Mouse (Mus musculus) intestine, embryonic 14.5 days (tissue): ENCODE measurements at regions not wholly inside any gene's neighbourhood (a gene's known extent, or its start where the extent isn't known, plus 50 kb on each side); places are given as distances from the start of the nearest gene placed in this dataset.

Source experiments
- ATAC-seq: fragments of 200-750 bp; cut with Nextera tagmentation; replicated peaks from 2 replicates; pipeline ENCODE4 v1.8.0; 2017; ENCODE audit warnings: low read depth, moderate number of reproducible peaks, moderate TSS enrichment, moderate library complexity; ENCODE audit not compliant: low FRiP score, low TSS enrichment
- DNase-seq: peaks from one replicate; pipeline ENCODE4 v3.0.0-alpha.2; 2018; ENCODE audit warnings: low spot score
- H3K27ac ChIP-seq: fragments of 300-500 bp; sonication (generic); 2 replicates; pipeline ENCODE4 v1.5.1; 2014; ENCODE audit warnings: low read depth, mild to moderate bottlenecking, control low read depth
- H3K27me3 ChIP-seq: fragments of 300-500 bp; sonication (generic); replicated peaks from 2 replicates; pipeline ENCODE4 v1.6.1; 2014; ENCODE audit warnings: low read length, control low read depth; ENCODE audit not compliant: control insufficient read depth, insufficient read depth
- H3K36me3 ChIP-seq: fragments of 300-500 bp; sonication (generic); 2 replicates; pipeline ENCODE4 v1.6.1; 2014; ENCODE audit warnings: low read length, control low read depth; ENCODE audit not compliant: control insufficient read depth, insufficient read depth
- H3K4me1 ChIP-seq: fragments of 300-500 bp; sonication (generic); replicated peaks from 2 replicates; pipeline ENCODE4 v1.6.1; 2014; ENCODE audit warnings: low read length, control low read depth, mixed read lengths; ENCODE audit not compliant: control insufficient read depth, insufficient read depth
- H3K4me2 ChIP-seq: fragments of 300-500 bp; sonication (generic); 2 replicates; pipeline ENCODE4 v1.6.1; 2014; ENCODE audit warnings: low read length
- H3K4me3 ChIP-seq: fragments of 300-500 bp; sonication (generic); 2 replicates; pipeline ENCODE4 v1.5.1; 2014; ENCODE audit warnings: low read depth, low read length, control low read depth, mixed read lengths
- H3K9ac ChIP-seq: fragments of 300-500 bp; sonication (generic); 2 replicates; pipeline ENCODE4 v1.6.1; 2014; ENCODE audit warnings: mild to moderate bottlenecking, low read length
- H3K9me3 ChIP-seq: fragments of 300-500 bp; sonication (generic); 2 replicates; pipeline ENCODE4 v1.6.1; 2016; ENCODE audit warnings: low read length, control low read depth; ENCODE audit not compliant: control insufficient read depth
- WGBS: fragments of 180-500 bp; shearing (Covaris S2); extraction: QIAGEN DNeasy Blood & Tissue Kit; methylation state at CpG from one replicate; pipeline ENCODE4 v1.1.7; 2014; 5-methylcytosine and 5-hydroxymethylcytosine counted together

DNA sequence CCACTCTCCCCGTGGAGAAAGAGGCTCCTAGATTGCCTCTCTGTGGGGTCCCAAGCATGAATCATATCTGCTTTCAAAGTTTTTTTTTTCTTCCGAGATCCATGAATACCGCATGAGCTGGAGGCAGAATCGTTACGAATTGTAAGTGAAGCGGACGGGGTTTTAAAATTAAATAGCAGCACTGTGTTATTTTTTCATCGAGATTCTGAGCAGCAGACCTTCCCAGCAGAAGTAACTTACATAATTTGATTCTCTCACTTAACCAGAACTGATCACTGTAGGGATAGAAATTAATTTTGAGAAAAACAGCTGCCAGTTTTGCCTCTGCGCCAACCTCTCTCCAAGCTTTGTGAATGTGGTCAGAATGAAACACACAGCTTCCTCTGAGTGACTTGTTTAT lies 502.5 kb upstream of the Auts2 start:
- Histone ChIP-seq H3K4me3 (no peak overlapping the region), H3K27me3 (no peaks in the 10 kb centered on the region), H3K4me1 (no peaks in the 10 kb centered on the region), H3K4me2 (no peak overlapping the region), H3K27ac (no peak overlapping the region), H3K9me3 (no peaks in the 10 kb centered on the region), H3K9ac (no peak overlapping the region), H3K36me3 (no peaks in the 10 kb centered on the region)
- 65% methylated on average over 9 of the region's 9 CpGs for WGBS
- no peak for DNase-seq
- ATAC-seq, result no peak

DNA sequence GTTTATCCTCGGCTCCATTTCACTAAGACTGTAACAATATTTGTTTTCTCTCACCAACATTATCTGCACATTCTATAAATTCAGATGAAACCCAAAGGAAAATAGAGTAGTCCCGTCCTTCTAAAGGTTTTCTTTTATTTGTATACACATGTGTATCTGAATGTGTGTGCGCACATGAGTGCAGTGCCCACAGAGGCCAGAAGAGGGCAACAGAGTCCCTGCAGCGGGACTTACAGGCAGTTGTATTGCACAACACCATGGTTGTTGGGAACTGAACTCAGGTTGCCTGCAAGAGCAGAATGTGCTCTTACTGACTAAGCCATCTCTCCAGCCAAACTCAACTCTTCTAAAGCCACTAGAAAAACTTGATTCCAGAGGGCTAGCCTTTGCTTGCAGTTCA lies 484.4 kb upstream of the Auts2 start:
- WGBS, result 92% methylated on average over 4 of the region's 4 CpGs
- DNase-seq (no peak), ATAC-seq (no peak)
- 0 out of 2 replicates have a peak, but pooled peaks cover 5% of the 10 kb centered on the region for H3K9me3 ChIP-seq
- no peaks in the 10 kb centered on the region for H3K36me3 ChIP-seq
- no peaks in the 10 kb centered on the region for H3K27me3 ChIP-seq
- no peak overlapping the region for H3K9ac ChIP-seq
- no peak overlapping the region for H3K27ac ChIP-seq
- no peaks in the 10 kb centered on the region for H3K4me1 ChIP-seq
- no peak overlapping the region for H3K4me3 ChIP-seq
- H3K4me2 ChIP-seq, result no peak overlapping the region

DNA sequence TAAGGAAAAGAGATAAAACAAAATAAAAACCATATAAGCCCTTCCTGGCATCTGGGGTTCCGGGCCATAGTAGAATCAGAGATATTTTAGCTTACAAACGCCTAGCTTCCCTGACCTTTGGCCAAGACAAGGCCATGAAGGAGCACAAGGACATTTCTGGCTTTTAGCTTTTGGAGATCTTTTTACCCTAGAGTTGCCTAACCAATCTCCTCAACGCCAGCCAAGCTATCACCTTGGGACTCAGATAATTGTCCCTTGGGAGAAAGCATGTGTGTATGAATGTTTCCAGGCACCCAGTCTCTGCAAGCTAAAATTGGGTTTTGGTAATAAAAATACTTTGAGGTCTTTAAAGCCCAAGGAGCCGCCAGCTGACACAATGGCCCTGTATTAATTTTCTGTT lies 482.0 kb upstream of the Auts2 start:
- DNase-seq (no peak), ATAC-seq (no peak)
- Histone ChIP-seq H3K4me3 (no peak overlapping the region), H3K9me3 (0 out of 2 replicates have a peak, but pooled peaks cover 5% of the 10 kb centered on the region), H3K36me3 (no peaks in the 10 kb centered on the region), H3K27ac (no peak overlapping the region), H3K4me2 (no peak overlapping the region), H3K4me1 (no peaks in the 10 kb centered on the region), H3K27me3 (no peaks in the 10 kb centered on the region), H3K9ac (no peak overlapping the region)
- WGBS, result 78% methylated on average over 4 of the region's 4 CpGs

DNA sequence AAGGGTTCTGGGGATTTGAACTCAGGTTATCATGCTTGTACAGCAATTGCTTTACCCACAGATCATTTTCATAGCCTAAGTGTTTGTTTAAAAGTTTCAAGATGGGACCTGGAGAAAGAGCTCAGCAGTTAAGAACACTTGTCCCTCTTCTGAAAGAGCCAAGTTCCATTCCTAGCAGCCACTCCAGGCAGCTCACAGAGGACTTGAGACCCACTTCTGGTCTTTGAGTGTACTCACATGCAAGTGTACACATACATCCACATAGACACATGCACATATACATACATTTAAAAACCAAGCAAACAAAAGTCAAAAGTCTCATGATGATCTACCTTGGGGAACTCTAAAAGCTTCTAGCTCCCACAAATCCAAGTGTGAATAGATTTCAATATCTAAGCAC lies 477.7 kb upstream of the Auts2 start:
- Histone ChIP-seq H3K36me3 (no peaks in the 10 kb centered on the region), H3K9ac (no peak overlapping the region), H3K4me2 (no peak overlapping the region), H3K4me1 (no peaks in the 10 kb centered on the region), H3K27me3 (no peaks in the 10 kb centered on the region), H3K27ac (no peak overlapping the region), H3K4me3 (no peak overlapping the region), H3K9me3 (no peaks in the 10 kb centered on the region)
- no peak for DNase-seq
- ATAC-seq, result no peak

DNA sequence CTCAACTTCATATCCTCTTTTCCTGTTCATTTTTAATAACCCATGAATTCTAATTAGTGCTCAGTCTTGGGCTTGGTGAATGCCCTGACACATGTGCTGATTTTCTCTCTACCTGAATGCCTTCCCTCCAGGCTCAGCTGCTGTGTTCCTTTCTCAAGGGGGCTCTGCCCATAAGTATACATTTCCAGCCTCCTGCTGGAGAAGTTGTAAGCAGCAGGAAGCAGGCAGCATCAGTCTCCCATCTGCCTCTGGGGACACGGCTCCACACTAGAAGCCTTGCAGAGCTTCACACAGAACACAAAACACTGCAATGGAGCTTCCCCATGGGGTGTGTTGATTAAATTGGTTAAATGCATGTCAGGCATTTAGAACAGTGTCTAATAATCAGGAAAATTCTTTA lies 477.0 kb upstream of the Auts2 start:
- DNase-seq (no peak), ATAC-seq (no peak)
- no peak overlapping the region for H3K27ac ChIP-seq
- H3K9ac ChIP-seq, result no peak overlapping the region
- no peak overlapping the region for H3K4me2 ChIP-seq
- no peak overlapping the region for H3K4me3 ChIP-seq
- WGBS, result 25% methylated on average over 1 of the region's 1 CpGs
- no peaks in the 10 kb centered on the region for H3K4me1 ChIP-seq
- no peaks in the 10 kb centered on the region for H3K27me3 ChIP-seq
- H3K36me3 ChIP-seq, result no peaks in the 10 kb centered on the region
- no peaks in the 10 kb centered on the region for H3K9me3 ChIP-seq

DNA sequence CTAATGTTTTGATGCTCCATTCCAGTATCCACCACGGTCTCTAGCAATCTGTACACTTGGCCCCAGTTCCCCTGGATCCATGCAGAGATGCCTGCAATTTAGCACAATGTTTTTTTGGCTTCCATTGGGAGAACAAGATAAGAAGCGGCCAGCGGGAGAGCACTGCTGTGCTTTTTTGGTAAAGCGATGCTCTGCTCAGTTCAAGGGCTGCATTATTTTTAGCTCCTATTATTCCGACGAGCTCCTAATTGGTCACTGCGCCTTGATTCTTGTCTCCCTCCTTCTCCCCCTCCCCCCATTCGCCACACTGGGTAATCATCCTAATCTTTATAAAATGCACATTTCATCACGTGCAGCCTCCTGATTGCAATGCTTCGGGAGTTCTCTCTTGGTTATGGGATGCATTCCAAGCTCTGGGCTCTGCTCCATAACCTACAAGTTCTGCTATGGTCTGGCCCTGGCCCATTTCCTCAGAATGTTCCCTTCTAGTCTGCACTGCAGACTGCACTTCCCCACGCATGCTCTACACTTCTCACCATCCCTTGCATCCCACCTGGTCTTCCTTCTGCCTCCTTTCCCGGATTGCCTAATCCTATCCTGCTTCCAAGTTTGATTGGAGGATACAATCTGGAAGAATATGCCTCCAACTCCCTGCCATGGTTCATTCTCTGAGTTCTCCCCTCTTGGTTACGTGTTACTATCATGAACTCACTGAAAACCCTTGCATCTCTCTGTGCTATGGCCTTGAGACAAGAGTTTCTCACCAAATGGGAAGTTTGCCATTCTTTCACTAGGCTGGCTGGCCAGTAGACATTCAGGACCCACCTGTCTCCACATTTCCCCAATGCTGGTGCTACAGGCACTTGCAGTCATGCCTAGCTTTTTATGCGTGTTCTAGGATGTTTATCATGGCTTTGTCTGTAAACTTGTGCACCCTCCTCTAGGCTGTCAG lies 467.8 kb upstream of the Auts2 start:
- 90% methylated on average over 14 of the region's 14 CpGs for WGBS
- Histone ChIP-seq H3K4me1 (no peaks in the 10 kb centered on the region), H3K4me3 (no peak overlapping the region), H3K27me3 (no peaks in the 10 kb centered on the region), H3K4me2 (no peak overlapping the region), H3K9me3 (no peaks in the 10 kb centered on the region), H3K36me3 (no peaks in the 10 kb centered on the region), H3K27ac (no peak overlapping the region), H3K9ac (no peak overlapping the region)
- ATAC-seq (no peak), DNase-seq (no peak)

DNA sequence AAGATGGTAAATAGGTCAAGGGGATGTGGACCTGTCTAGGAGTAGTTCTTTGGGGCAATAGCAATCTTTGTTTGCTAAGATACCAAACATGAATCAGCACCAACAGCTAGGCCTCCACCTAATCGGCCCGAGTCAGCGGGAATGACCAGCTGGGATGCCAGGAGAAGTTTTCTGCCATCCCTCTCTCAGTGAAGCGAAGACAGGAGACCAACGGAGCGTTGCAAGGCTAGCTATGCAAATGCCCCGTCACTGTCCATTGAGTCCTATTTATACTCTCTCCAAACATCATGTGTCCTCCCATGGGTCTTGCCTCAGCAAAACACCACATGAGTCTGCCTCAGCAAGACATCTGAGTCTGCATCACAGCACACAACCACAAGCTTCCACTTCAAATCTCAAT lies 439.7 kb upstream of the Auts2 start:
- H3K4me2 ChIP-seq, result no peak overlapping the region
- H3K4me3 ChIP-seq, result no peak overlapping the region
- no peak for ATAC-seq
- no peaks in the 10 kb centered on the region for H3K4me1 ChIP-seq
- WGBS, result 90% methylated on average over 7 of the region's 7 CpGs
- no peaks in the 10 kb centered on the region for H3K9me3 ChIP-seq
- no peak for DNase-seq
- H3K27ac ChIP-seq, result no peak overlapping the region
- no peak overlapping the region for H3K9ac ChIP-seq
- no peaks in the 10 kb centered on the region for H3K27me3 ChIP-seq
- H3K36me3 ChIP-seq, result no peaks in the 10 kb centered on the region

DNA sequence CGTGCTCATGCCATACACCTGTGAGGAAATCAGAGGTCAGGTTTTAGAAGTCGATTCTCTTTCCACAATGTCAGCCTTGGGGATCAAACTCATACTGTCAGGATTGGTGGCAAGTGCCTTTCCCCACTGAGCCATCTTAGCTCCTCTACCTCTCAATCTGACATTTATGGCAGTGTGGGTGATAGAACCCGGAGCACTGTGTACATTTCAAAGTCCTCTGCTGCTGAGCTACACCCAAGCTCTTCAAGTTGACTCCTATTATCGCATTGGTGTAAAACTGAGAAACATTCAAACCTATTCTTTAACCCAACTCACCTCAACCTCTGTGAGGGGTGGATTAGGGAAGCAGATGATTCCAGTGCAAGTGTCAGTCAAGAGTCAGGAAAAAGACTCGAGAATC lies 435.9 kb upstream of the Auts2 start:
- ATAC-seq, result peak; percentile 47; the same call in 1 of the 2 replicates
- 68% methylated on average over 5 of the region's 5 CpGs for WGBS

More for the DNA sequence above, 435.9 kb upstream of the Auts2 start:
- DNase-seq, result no peak
- H3K4me2 ChIP-seq, result no peak overlapping the region
- H3K4me3 ChIP-seq, result no peak overlapping the region
- no peaks in the 10 kb centered on the region for H3K9me3 ChIP-seq
- no peak overlapping the region for H3K27ac ChIP-seq
- H3K27me3 ChIP-seq, result no peaks in the 10 kb centered on the region
- H3K36me3 ChIP-seq, result no peaks in the 10 kb centered on the region
- H3K4me1 ChIP-seq, result no peaks in the 10 kb centered on the region
- H3K9ac ChIP-seq, result no peak overlapping the region
